8 mouse cellular contexts compared by ENCODE assay signal in the genomic region with DNA sequence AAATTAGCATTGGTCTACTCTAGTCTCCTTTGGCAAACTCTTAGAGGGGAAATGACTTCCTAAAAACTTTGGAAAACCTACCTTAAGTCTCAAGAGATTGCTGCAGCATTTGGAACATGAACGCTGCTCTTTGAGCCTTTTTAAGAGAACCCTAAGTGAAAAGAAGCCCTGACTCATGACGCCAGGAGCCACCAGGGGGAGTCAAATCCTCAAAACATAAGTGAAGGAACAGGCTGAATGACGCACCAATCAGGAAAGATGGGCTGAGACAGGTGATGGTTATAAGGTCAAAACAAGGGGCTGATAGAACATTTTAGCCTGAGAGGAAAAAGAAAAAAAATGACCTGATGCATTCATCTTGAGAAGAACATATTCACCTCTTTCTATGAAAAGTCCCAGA.
A peak's percentile ranks its signal among the peaks of the same experiment; 100 is the strongest.
DNase-seq lines count a peak whose midpoint lies in the region; ATAC-seq and TF ChIP-seq lines count a peak whose summit lies in the region.

No protein-coding gene starts in this region.

- no peak overlapping the region for H3K27ac ChIP-seq in hindbrain, embryonic 10.5 days
- H3K27ac ChIP-seq in hindbrain, embryonic 13.5 days: no peak overlapping the region
- no peak overlapping the region for H3K27ac ChIP-seq in bone marrow, adult 2 months (ENCODE audit: control insufficient read depth, insufficient read depth, low read depth, low read length, poor library complexity)
- H3K27ac ChIP-seq in left cerebral cortex, adult 2 months: no peak overlapping the region
- no peak overlapping the region for H3K27ac ChIP-seq in midbrain, embryonic 16.5 days (ENCODE audit: low read length)

- peak; percentile 52 for TF ChIP-seq CTCF in bone marrow, adult 2 months (IDR thresholded peaks at IDR 0.05; ENCODE audit: control insufficient read depth, insufficient read depth, low read length)
- peak; percentile 89 for TF ChIP-seq CTCF in left cerebral cortex, adult 2 months (IDR thresholded peaks at IDR 0.05)

- no peaks in the 10 kb centered on the region for H3K9me3 ChIP-seq in hindbrain, embryonic 10.5 days
- no peaks in the 10 kb centered on the region for H3K9me3 ChIP-seq in hindbrain, embryonic 13.5 days
- no peaks in the 10 kb centered on the region for H3K9me3 ChIP-seq in midbrain, embryonic 16.5 days (replicated peaks; ENCODE audit: control insufficient read depth, low read length, poor library complexity, severe bottlenecking)

- H3K4me1 ChIP-seq in hindbrain, embryonic 10.5 days (replicated peaks): no peaks in the 10 kb centered on the region
- H3K4me1 ChIP-seq in hindbrain, embryonic 13.5 days (replicated peaks): no peaks in the 10 kb centered on the region
- no peaks in the 10 kb centered on the region for H3K4me1 ChIP-seq in bone marrow, adult 2 months (ENCODE audit: control insufficient read depth, insufficient read depth, low read length)
- no peaks in the 10 kb centered on the region for H3K4me1 ChIP-seq in midbrain, embryonic 16.5 days (ENCODE audit: control insufficient read depth, insufficient read depth, low read length)

- intact Hi-C loops in heart, postnatal 36 days (cut with DNase I): loop anchor here (1.0 to 10.0 kb wide), 3 partner anchors 352 to 700 kb away; no protein-coding TSS in a partner anchor
- intact Hi-C loops in left cerebral cortex, adult 2 months (cut with DNase I): loop anchor here (1.0 to 2.0 kb wide), 3 partner anchors 242 to 518 kb away; no protein-coding TSS in a partner anchor

- peak; percentile 67 for DNase-seq in hindbrain, embryonic 10.5 days (ENCODE audit: low spot score)
- peak; percentile 54 for DNase-seq in fibroblast of lung, adult 2 months (ENCODE audit: low read depth)
- DNase-seq in heart, postnatal 36 days: peak; percentile 69 to 77
- peak; percentile 76 to 82 for DNase-seq in left cerebral cortex, adult 2 months (ENCODE audit: extremely low spot score in 1 of 2, low spot score in 2 of 2)
- peak; percentile 61 to 74 for DNase-seq in spleen, postnatal 36 days (ENCODE audit: low spot score in 2 of 2)

- no peak for ATAC-seq in hindbrain, embryonic 13.5 days (ENCODE audit: low FRiP score)
- ATAC-seq in midbrain, embryonic 16.5 days: peak; percentile 75; the same call in 1 of the 2 replicates

- H3K4me2 ChIP-seq in hindbrain, embryonic 13.5 days: no peak overlapping the region
- no peak overlapping the region for H3K4me2 ChIP-seq in midbrain, embryonic 16.5 days (ENCODE audit: low read length)

- 10% methylated on average over 3 of the region's 3 CpGs for WGBS in hindbrain, embryonic 10.5 days
- WGBS in hindbrain, embryonic 13.5 days: 9% methylated on average over 3 of the region's 3 CpGs
- 3% methylated on average over 3 of the region's 3 CpGs for WGBS in bone marrow, adult 2 months
- 5% methylated on average over 3 of the region's 3 CpGs for WGBS in midbrain, embryonic 16.5 days

- no peak overlapping the region for H3K9ac ChIP-seq in hindbrain, embryonic 13.5 days
- no peak overlapping the region for H3K9ac ChIP-seq in midbrain, embryonic 16.5 days (ENCODE audit: low read depth, low read length)

- H3K4me3 ChIP-seq in hindbrain, embryonic 10.5 days: no peak overlapping the region
- H3K4me3 ChIP-seq in hindbrain, embryonic 13.5 days: no peak overlapping the region
- no peak overlapping the region for H3K4me3 ChIP-seq in bone marrow, adult 2 months (replicated peaks; ENCODE audit: control insufficient read depth, low read depth, low read length)
- H3K4me3 ChIP-seq in left cerebral cortex, adult 2 months: no peak overlapping the region
- H3K4me3 ChIP-seq in midbrain, embryonic 16.5 days (ENCODE audit: low read depth, low read length): no peak overlapping the region

- no peak for TF ChIP-seq POLR2A in bone marrow, adult 2 months (IDR thresholded peaks at IDR 0.05; ENCODE audit: borderline replicate concordance, control insufficient read depth, low read depth, low read length)

- H3K36me3 ChIP-seq in hindbrain, embryonic 10.5 days: no peaks in the 10 kb centered on the region
- H3K36me3 ChIP-seq in hindbrain, embryonic 13.5 days: no peaks in the 10 kb centered on the region
- H3K36me3 ChIP-seq in midbrain, embryonic 16.5 days (ENCODE audit: control insufficient read depth, insufficient read depth, low read length): no peaks in the 10 kb centered on the region

- H3K27me3 ChIP-seq in hindbrain, embryonic 10.5 days (ENCODE audit: insufficient read depth, poor library complexity, severe bottlenecking): no peaks in the 10 kb centered on the region
- H3K27me3 ChIP-seq in hindbrain, embryonic 13.5 days: no peaks in the 10 kb centered on the region
- H3K27me3 ChIP-seq in midbrain, embryonic 16.5 days (ENCODE audit: control insufficient read depth, insufficient read depth, low read depth, low read length): no peaks in the 10 kb centered on the region
